Mouse (Mus musculus) layer of hippocampus, adult 18-20 months (tissue): ENCODE measurements around the gene Ccr9. TPM values are rescaled to one million over a fixed set of nuclear protein-coding genes. Genes with fewer than 3 reads are reported as not detected.

Source experiments
- DNase-seq, 2 experiments: peaks; one replicate each; pipeline ENCODE4 v3.0.0; 2022; ENCODE audit warnings: low spot score in 2 of 2
- total RNA-seq, 2 experiments: library from RNA; stranded (reverse); gene quantifications; 2 replicates each; pipeline ENCODE4 v1.2.3; 2021

Gene Ccr9
- total RNA-seq, 2 experiments from 2014 or later: 0.15 TPM; not detected in 1

- DNase-seq: no peak
Measured at GRCm38 (mm10) chr9:123801527-123801926, 123.3 kb downstream of the Ccr9 start.

- no peak for DNase-seq
Measured at GRCm38 (mm10) chr9:123802421-123802820, 124.2 kb downstream of the Ccr9 start.

- DNase-seq: no peak
Measured at GRCm38 (mm10) chr9:123802896-123803295, 124.7 kb downstream of the Ccr9 start.

GRCm38 (mm10) chr9:123805241-123805640, 127.0 kb downstream of the Ccr9 start:
- no peak for DNase-seq

- DNase-seq: no peak
Measured at GRCm38 (mm10) chr9:123806267-123806666, 128.0 kb downstream of the Ccr9 start, which contains the start of gene Cxcr6. Cxcr6 (plus strand) TSS chr9:123806475.

- no peak for DNase-seq
Measured at GRCm38 (mm10) chr9:123808583-123808982, 130.3 kb downstream of the Ccr9 start.

GRCm38 (mm10) chr9:123811831-123812230, 133.6 kb downstream of the Ccr9 start:
- DNase-seq: no peak

- DNase-seq: no peak
Measured at GRCm38 (mm10) chr9:123814326-123814725, 136.1 kb downstream of the Ccr9 start.

GRCm38 (mm10) chr9:123814821-123815220, 136.6 kb downstream of the Ccr9 start:
- DNase-seq: no peak

GRCm38 (mm10) chr9:123815444-123815843, 137.2 kb downstream of the Ccr9 start:
- no peak for DNase-seq

GRCm38 (mm10) chr9:123815996-123816395, 137.8 kb downstream of the Ccr9 start:
- DNase-seq: no peak

GRCm38 (mm10) chr9:123818601-123819000, 140.4 kb downstream of the Ccr9 start:
- no peak for DNase-seq

- no peak for DNase-seq
Measured at GRCm38 (mm10) chr9:123826631-123827030, 148.4 kb downstream of the Ccr9 start.

- DNase-seq: peak in 1 of 2 experiments; percentile 24
Measured at GRCm38 (mm10) chr9:123828916-123829315, 150.7 kb downstream of the Ccr9 start.

Other genes with a start within 250 kb of the Ccr9 start
- 1 to 10 TPM; 6.9 to 7.8 TPM for gene Limd1, start 199.7 kb upstream of the Ccr9 start, total RNA-seq
- 10 to 100 TPM; 61.8 to 62.3 TPM for gene Sacm1l, start 148.7 kb upstream of the Ccr9 start, total RNA-seq
- gene Slc6a20b, start 45.9 kb upstream of the Ccr9 start, total RNA-seq: under 1 TPM; 0.17 to 0.28 TPM
- 1 to 10 TPM; 9.9 to 10.0 TPM for gene Slc6a20a, start 446 bp downstream of the Ccr9 start, total RNA-seq
- 10 to 100 TPM; 58.2 to 63.0 TPM for gene Lztfl1, start 39.3 kb downstream of the Ccr9 start, total RNA-seq
- gene Cxcr6, start 128.0 kb downstream of the Ccr9 start, total RNA-seq: not detected
- 10 to 100 TPM; 39.1 to 40.3 TPM for gene Fyco1, start 173.5 kb downstream of the Ccr9 start, total RNA-seq
- gene Xcr1, start 183.6 kb downstream of the Ccr9 start, total RNA-seq: not detected